Mouse (Mus musculus) limb, embryonic 15.5 days (tissue): ENCODE data around the gene Megf8. TPM values are rescaled to one million over a fixed set of nuclear protein-coding genes. Genes with fewer than 3 reads are reported as not detected.
A peak's percentile ranks its signal among the peaks of the same experiment; 100 is the strongest.

Experiments used
- ATAC-seq: fragments of 200-750 bp; cut with Nextera tagmentation; 2 replicates; pipeline ENCODE4 v1.8.0; 2017; ENCODE audit warnings: low read depth, moderate TSS enrichment; ENCODE audit not compliant: insufficient number of reproducible peaks, low FRiP score, low TSS enrichment
- H3K27ac ChIP-seq: fragments of 300-500 bp; sonication (generic); 2 replicates; pipeline ENCODE4 v1.5.1; 2015; ENCODE audit warnings: moderate library complexity, mild to moderate bottlenecking, inconsistent platforms
- H3K27me3 ChIP-seq: fragments of 300-500 bp; sonication (generic); 2 replicates; pipeline ENCODE4 v1.6.1; 2015; ENCODE audit warnings: inconsistent platforms
- H3K36me3 ChIP-seq: fragments of 300-500 bp; sonication (generic); 2 replicates; pipeline ENCODE4 v1.6.1; 2015; ENCODE audit warnings: inconsistent platforms
- H3K4me1 ChIP-seq: fragments of 300-500 bp; sonication (generic); 2 replicates; pipeline ENCODE4 v1.6.1; 2015; ENCODE audit warnings: inconsistent platforms
- H3K4me2 ChIP-seq: fragments of 300-500 bp; sonication (generic); 2 replicates; pipeline ENCODE4 v1.6.1; 2015; ENCODE audit warnings: mild to moderate bottlenecking, inconsistent platforms
- H3K4me3 ChIP-seq: fragments of 300-500 bp; sonication (generic); 2 replicates; pipeline ENCODE4 v1.5.1; 2015; ENCODE audit warnings: mild to moderate bottlenecking, inconsistent platforms
- H3K9ac ChIP-seq: fragments of 300-500 bp; sonication (generic); 2 replicates; pipeline ENCODE4 v1.6.1; 2015; ENCODE audit warnings: inconsistent platforms
- H3K9me3 ChIP-seq: fragments of 300-500 bp; sonication (generic); 2 replicates; pipeline ENCODE4 v1.6.1; 2016; ENCODE audit warnings: inconsistent platforms
- WGBS: fragments of 180-500 bp; shearing (Covaris S2); methylation state at CpG from one replicate; pipeline ENCODE4 v1.1.7; 2015; 5-methylcytosine and 5-hydroxymethylcytosine counted together
- polyA plus RNA-seq: library from polyadenylated mRNA; unstranded; fragments of >200 nt; fragmentation: Nextera tagmentation; extraction: Ambion mirVana; gene quantifications from 2 replicates; pipeline ENCODE4 v1.2.1, GENCODE M21; 2015

The Megf8 gene
- polyA plus RNA-seq, 1 experiment from 2014 or later: 14.3 TPM

- Histone ChIP-seq H3K27ac (no peak overlapping the region), H3K36me3 (peaks cover 59% of the 10 kb centered on the region), H3K4me3 (no peak overlapping the region), H3K27me3 (no peaks in the 10 kb centered on the region), H3K4me1 (peaks cover 28% of the 10 kb centered on the region), H3K4me2 (no peak overlapping the region), H3K9me3 (no peaks in the 10 kb centered on the region), H3K9ac (no peak overlapping the region)
- WGBS: 88% methylated on average over 7 of the region's 7 CpGs
- ATAC-seq: no peak
These were observed 66.4 kb downstream of the Megf8 start for GRCm38 (mm10) chr7:25383385-25383784.

- Histone ChIP-seq H3K27me3 (no peaks in the 10 kb centered on the region), H3K4me3 (no peak overlapping the region), H3K36me3 (peaks cover 62% of the 10 kb centered on the region), H3K4me2 (no peak overlapping the region), H3K9ac (no peak overlapping the region), H3K27ac (no peak overlapping the region), H3K4me1 (peaks cover 28% of the 10 kb centered on the region), H3K9me3 (no peaks in the 10 kb centered on the region)
- ATAC-seq: no peak
- WGBS: 77% methylated on average over 4 of the region's 4 CpGs
These were observed 66.9 kb downstream of the Megf8 start for GRCm38 (mm10) chr7:25383891-25384290.

- peaks cover 62% of the 10 kb centered on the region for H3K36me3 ChIP-seq
These were observed 67.4 kb downstream of the Megf8 start for GRCm38 (mm10) chr7:25384318-25384717.

GRCm38 (mm10) chr7:25384818-25385217, 67.9 kb downstream of the Megf8 start:
- no peak overlapping the region for H3K27ac ChIP-seq
- H3K4me2 ChIP-seq: no peak overlapping the region
- peaks cover 62% of the 10 kb centered on the region for H3K36me3 ChIP-seq
- 89% methylated on average over 9 of the region's 9 CpGs for WGBS
- H3K4me3 ChIP-seq: no peak overlapping the region
- H3K27me3 ChIP-seq: no peaks in the 10 kb centered on the region
- peaks cover 23% of the 10 kb centered on the region for H3K4me1 ChIP-seq
- no peak overlapping the region for H3K9ac ChIP-seq
- no peaks in the 10 kb centered on the region for H3K9me3 ChIP-seq
- ATAC-seq: no peak

More at GRCm38 (mm10) chr7:25384318-25384717, 67.4 kb downstream of the Megf8 start:
- Histone ChIP-seq H3K4me1 (peaks cover 24% of the 10 kb centered on the region), H3K27me3 (no peaks in the 10 kb centered on the region), H3K4me2 (no peak overlapping the region), H3K9me3 (no peaks in the 10 kb centered on the region), H3K9ac (no peak overlapping the region), H3K27ac (no peak overlapping the region), H3K4me3 (no peak overlapping the region)
- ATAC-seq: no peak
- WGBS: 91% methylated on average over 13 of the region's 13 CpGs

- Histone ChIP-seq H3K27ac (no peak overlapping the region), H3K4me3 (no peak overlapping the region), H3K27me3 (no peaks in the 10 kb centered on the region), H3K36me3 (peaks cover 62% of the 10 kb centered on the region), H3K4me1 (peaks cover 23% of the 10 kb centered on the region), H3K9ac (no peak overlapping the region), H3K9me3 (no peaks in the 10 kb centered on the region), H3K4me2 (no peak overlapping the region)
- WGBS: 91% methylated on average over 12 of the region's 12 CpGs
- ATAC-seq: no peak
These were observed 68.3 kb downstream of the Megf8 start for GRCm38 (mm10) chr7:25385259-25385658.

- Histone ChIP-seq H3K27ac (no peak overlapping the region; the same call in 1 of the 2 replicates), H3K27me3 (no peaks in the 10 kb centered on the region), H3K9me3 (no peaks in the 10 kb centered on the region), H3K4me2 (no peak overlapping the region), H3K4me1 (peaks cover 24% of the 10 kb centered on the region), H3K9ac (no peak overlapping the region), H3K36me3 (peaks cover 62% of the 10 kb centered on the region), H3K4me3 (no peak overlapping the region)
- ATAC-seq: no peak
- 72% methylated on average over 12 of the region's 12 CpGs for WGBS
These were observed 69.0 kb downstream of the Megf8 start for GRCm38 (mm10) chr7:25385850-25386555.

- peaks cover 52% of the 10 kb centered on the region for H3K36me3 ChIP-seq
- H3K4me2 ChIP-seq: no peak overlapping the region
- H3K4me3 ChIP-seq: no peak overlapping the region
- H3K27me3 ChIP-seq: no peaks in the 10 kb centered on the region
- no peak overlapping the region for H3K27ac ChIP-seq
- no peak overlapping the region for H3K9ac ChIP-seq
- peaks cover 25% of the 10 kb centered on the region for H3K4me1 ChIP-seq
- no peaks in the 10 kb centered on the region for H3K9me3 ChIP-seq
- no peak for ATAC-seq
- WGBS: 92% methylated on average over 18 of the region's 18 CpGs
These were observed 71.0 kb downstream of the Megf8 start for GRCm38 (mm10) chr7:25387811-25388440.

GRCm38 (mm10) chr7:25388916-25389315, 72.0 kb downstream of the Megf8 start:
- no peak overlapping the region for H3K4me3 ChIP-seq
- no peak for ATAC-seq
- H3K27ac ChIP-seq: no peak overlapping the region
- H3K4me1 ChIP-seq: peaks cover 33% of the 10 kb centered on the region
- H3K27me3 ChIP-seq: no peaks in the 10 kb centered on the region
- H3K4me2 ChIP-seq: no peak overlapping the region
- peaks cover 42% of the 10 kb centered on the region for H3K36me3 ChIP-seq
- H3K9ac ChIP-seq: no peak overlapping the region
- 82% methylated on average over 7 of the region's 7 CpGs for WGBS
- H3K9me3 ChIP-seq: no peaks in the 10 kb centered on the region

- WGBS: 48% methylated on average over 8 of the region's 8 CpGs
- Histone ChIP-seq H3K9ac (no peak overlapping the region), H3K4me1 (peaks cover 44% of the 10 kb centered on the region), H3K4me3 (no peak overlapping the region), H3K27ac (peak overlapping the region; percentile 3; the same call in 1 of the 2 replicates), H3K9me3 (no peaks in the 10 kb centered on the region), H3K27me3 (no peaks in the 10 kb centered on the region), H3K36me3 (peaks cover 29% of the 10 kb centered on the region), H3K4me2 (no peak overlapping the region)
- ATAC-seq: peak; percentile 57; the same call in 1 of the 2 replicates
These were observed 73.2 kb downstream of the Megf8 start for GRCm38 (mm10) chr7:25390054-25390770.

GRCm38 (mm10) chr7:25390986-25391385, 74.0 kb downstream of the Megf8 start:
- peaks cover 21% of the 10 kb centered on the region for H3K36me3 ChIP-seq
- H3K27ac ChIP-seq: no peak overlapping the region
- WGBS: 44% methylated on average over 2 of the region's 2 CpGs
- peaks cover 44% of the 10 kb centered on the region for H3K4me1 ChIP-seq
- no peaks in the 10 kb centered on the region for H3K9me3 ChIP-seq
- no peak overlapping the region for H3K4me2 ChIP-seq
- no peaks in the 10 kb centered on the region for H3K27me3 ChIP-seq
- no peak overlapping the region for H3K9ac ChIP-seq
- no peak for ATAC-seq
- no peak overlapping the region for H3K4me3 ChIP-seq

- WGBS: 87% methylated on average over 2 of the region's 2 CpGs
- Histone ChIP-seq H3K27me3 (no peaks in the 10 kb centered on the region), H3K4me1 (peaks cover 43% of the 10 kb centered on the region), H3K9ac (no peak overlapping the region), H3K4me3 (no peak overlapping the region), H3K4me2 (no peak overlapping the region), H3K9me3 (no peaks in the 10 kb centered on the region), H3K36me3 (peaks cover 18% of the 10 kb centered on the region), H3K27ac (no peak overlapping the region)
- no peak for ATAC-seq
These were observed 75.0 kb downstream of the Megf8 start for GRCm38 (mm10) chr7:25391856-25392453.
